Mouse (Mus musculus): ENCODE measurements around the gene Plekhg1. TPM values are rescaled to one million over a fixed set of nuclear protein-coding genes. Genes with fewer than 3 reads are reported as not detected.

The Plekhg1 gene
- polyA plus RNA-seq, 2 experiments = 14.3 to 20.9 TPM

- no peak for TF ChIP-seq POLR2A (IDR thresholded peaks at IDR 0.05; ENCODE audit: borderline replicate concordance, extremely low read depth, insufficient read depth, insufficient read length)
- Histone ChIP-seq H3K36me3 (ENCODE audit: control insufficient read depth, insufficient read depth, low read length) (no peaks in the 10 kb centered on the region), H3K4me2 (replicated peaks; ENCODE audit: low read depth, low read length, severe bottlenecking) (peak overlapping the region; percentile 84), H3K27me3 (ENCODE audit: control insufficient read depth, insufficient read depth, low read length) (no peaks in the 10 kb centered on the region), H3K4me1 (ENCODE audit: control insufficient read depth, insufficient read depth, low read length) (peaks cover 15% of the 10 kb centered on the region), H3K9me3 (ENCODE audit: control insufficient read depth, low read length) (no peaks in the 10 kb centered on the region), H3K9ac (ENCODE audit: low read depth, low read length, severe bottlenecking) (peak overlapping the region; percentile 46), H3K4me3 (replicated peaks; ENCODE audit: low read length) (peak overlapping the region; percentile 80), H3K27ac (replicated peaks; ENCODE audit: low read depth, low read length) (no peak overlapping the region)
- ATAC-seq (ENCODE audit: low FRiP score, low read depth) = no peak
- no peak for DNase-seq (ENCODE audit: low spot score)
- WGBS = 9% methylated on average over 5 of the region's 5 CpGs
These were observed 1.6 kb downstream of the Plekhg1 start for GRCm38 (mm10) chr10:3741791-3742190.

- H3K9ac ChIP-seq (ENCODE audit: low read depth, low read length, severe bottlenecking) = no peak overlapping the region
- H3K4me2 ChIP-seq (replicated peaks; ENCODE audit: low read depth, low read length, severe bottlenecking) = no peak overlapping the region; the same call in 1 of the 2 replicates
- H3K27me3 ChIP-seq (ENCODE audit: control insufficient read depth, insufficient read depth, low read length) = no peaks in the 10 kb centered on the region
- no peaks in the 10 kb centered on the region for H3K36me3 ChIP-seq (ENCODE audit: control insufficient read depth, insufficient read depth, low read length)
- H3K4me1 ChIP-seq (ENCODE audit: control insufficient read depth, insufficient read depth, low read length) = peaks cover 9% of the 10 kb centered on the region
- no peak overlapping the region for H3K27ac ChIP-seq (replicated peaks; ENCODE audit: low read depth, low read length)
- DNase-seq (ENCODE audit: low spot score) (no peak), ATAC-seq (ENCODE audit: low FRiP score, low read depth) (no peak)
- no peaks in the 10 kb centered on the region for H3K9me3 ChIP-seq (ENCODE audit: control insufficient read depth, low read length)
- no peak for TF ChIP-seq POLR2A (IDR thresholded peaks at IDR 0.05; ENCODE audit: borderline replicate concordance, extremely low read depth, insufficient read depth, insufficient read length)
- no peak overlapping the region for H3K4me3 ChIP-seq (replicated peaks; ENCODE audit: low read length)
- 38% methylated on average over 2 of the region's 2 CpGs for WGBS
These were observed 2.9 kb downstream of the Plekhg1 start for GRCm38 (mm10) chr10:3743069-3743468.

- Histone ChIP-seq H3K4me1 (ENCODE audit: control insufficient read depth, insufficient read depth, low read length) (peaks cover 12% of the 10 kb centered on the region), H3K27me3 (ENCODE audit: control insufficient read depth, insufficient read depth, low read length) (no peaks in the 10 kb centered on the region), H3K9ac (ENCODE audit: low read depth, low read length, severe bottlenecking) (no peak overlapping the region), H3K4me3 (replicated peaks; ENCODE audit: low read length) (no peak overlapping the region), H3K4me2 (replicated peaks; ENCODE audit: low read depth, low read length, severe bottlenecking) (no peak overlapping the region), H3K36me3 (ENCODE audit: control insufficient read depth, insufficient read depth, low read length) (no peaks in the 10 kb centered on the region), H3K27ac (replicated peaks; ENCODE audit: low read depth, low read length) (no peak overlapping the region), H3K9me3 (ENCODE audit: control insufficient read depth, low read length) (no peaks in the 10 kb centered on the region)
- TF ChIP-seq POLR2A (IDR thresholded peaks at IDR 0.05; ENCODE audit: borderline replicate concordance, extremely low read depth, insufficient read depth, insufficient read length) = no peak
- DNase-seq (ENCODE audit: low spot score) (no peak), ATAC-seq (ENCODE audit: low FRiP score, low read depth) (no peak)
- 79% methylated on average over 5 of the region's 5 CpGs for WGBS
These were observed 3.7 kb downstream of the Plekhg1 start for GRCm38 (mm10) chr10:3743826-3744225.

- Histone ChIP-seq H3K4me2 (replicated peaks; ENCODE audit: low read depth, low read length, severe bottlenecking) (no peak overlapping the region), H3K4me1 (ENCODE audit: control insufficient read depth, insufficient read depth, low read length) (peaks cover 12% of the 10 kb centered on the region), H3K27me3 (ENCODE audit: control insufficient read depth, insufficient read depth, low read length) (no peaks in the 10 kb centered on the region), H3K36me3 (ENCODE audit: control insufficient read depth, insufficient read depth, low read length) (no peaks in the 10 kb centered on the region), H3K4me3 (replicated peaks; ENCODE audit: low read length) (no peak overlapping the region), H3K9ac (ENCODE audit: low read depth, low read length, severe bottlenecking) (no peak overlapping the region), H3K9me3 (ENCODE audit: control insufficient read depth, low read length) (no peaks in the 10 kb centered on the region), H3K27ac (replicated peaks; ENCODE audit: low read depth, low read length) (no peak overlapping the region)
- no peak for TF ChIP-seq POLR2A (IDR thresholded peaks at IDR 0.05; ENCODE audit: borderline replicate concordance, extremely low read depth, insufficient read depth, insufficient read length)
- DNase-seq (ENCODE audit: low spot score) (no peak), ATAC-seq (ENCODE audit: low FRiP score, low read depth) (no peak)
- WGBS = 52% methylated on average over 3 of the region's 3 CpGs
These were observed 6.8 kb downstream of the Plekhg1 start for GRCm38 (mm10) chr10:3746794-3747518.

GRCm38 (mm10) chr10:3749580-3749979, 9.4 kb downstream of the Plekhg1 start:
- no peak overlapping the region for H3K9ac ChIP-seq (ENCODE audit: low read depth, low read length, severe bottlenecking)
- no peak overlapping the region for H3K4me2 ChIP-seq (replicated peaks; ENCODE audit: low read depth, low read length, severe bottlenecking)
- H3K27me3 ChIP-seq (ENCODE audit: control insufficient read depth, insufficient read depth, low read length) = no peaks in the 10 kb centered on the region
- peaks cover 3% of the 10 kb centered on the region; the same call in 1 of the 2 replicates for H3K4me1 ChIP-seq (ENCODE audit: control insufficient read depth, insufficient read depth, low read length)
- no peaks in the 10 kb centered on the region for H3K36me3 ChIP-seq (ENCODE audit: control insufficient read depth, insufficient read depth, low read length)
- WGBS = 47% methylated on average over 1 of the region's 1 CpGs
- TF ChIP-seq POLR2A (IDR thresholded peaks at IDR 0.05; ENCODE audit: borderline replicate concordance, extremely low read depth, insufficient read depth, insufficient read length) = no peak
- ATAC-seq (ENCODE audit: low FRiP score, low read depth) = no peak
- no peaks in the 10 kb centered on the region for H3K9me3 ChIP-seq (ENCODE audit: control insufficient read depth, low read length)
- no peak for DNase-seq (ENCODE audit: low spot score)
- H3K27ac ChIP-seq (replicated peaks; ENCODE audit: low read depth, low read length) = no peak overlapping the region
- no peak overlapping the region for H3K4me3 ChIP-seq (replicated peaks; ENCODE audit: low read length)

Data from limb, embryonic 14.5 days (tissue).